Mouse (Mus musculus) fat pad, adult 2 months (tissue): ENCODE measurements at regions not wholly inside any gene's neighbourhood (a gene's known extent, or its start where the extent isn't known, plus 50 kb on each side); places are given as distances from the start of the nearest gene placed in this dataset.

Experiments used
- DNase-seq: peaks from one replicate; pipeline ENCODE4 v3.0.0-alpha.2; 2011; ENCODE audit warnings: low read depth, low spot score; ENCODE audit errors: extremely low read depth

- no peak for DNase-seq
These were observed 72.0 kb upstream of the Slc38a4 start for GRCm38 (mm10) chr15:97127771-97128170.

- DNase-seq = no peak
These were observed 70.4 kb upstream of the Slc38a4 start for GRCm38 (mm10) chr15:97125836-97126822.

GRCm38 (mm10) chr15:97122263-97122662 is 66.5 kb upstream of the Slc38a4 start:
- DNase-seq = no peak

DNA sequence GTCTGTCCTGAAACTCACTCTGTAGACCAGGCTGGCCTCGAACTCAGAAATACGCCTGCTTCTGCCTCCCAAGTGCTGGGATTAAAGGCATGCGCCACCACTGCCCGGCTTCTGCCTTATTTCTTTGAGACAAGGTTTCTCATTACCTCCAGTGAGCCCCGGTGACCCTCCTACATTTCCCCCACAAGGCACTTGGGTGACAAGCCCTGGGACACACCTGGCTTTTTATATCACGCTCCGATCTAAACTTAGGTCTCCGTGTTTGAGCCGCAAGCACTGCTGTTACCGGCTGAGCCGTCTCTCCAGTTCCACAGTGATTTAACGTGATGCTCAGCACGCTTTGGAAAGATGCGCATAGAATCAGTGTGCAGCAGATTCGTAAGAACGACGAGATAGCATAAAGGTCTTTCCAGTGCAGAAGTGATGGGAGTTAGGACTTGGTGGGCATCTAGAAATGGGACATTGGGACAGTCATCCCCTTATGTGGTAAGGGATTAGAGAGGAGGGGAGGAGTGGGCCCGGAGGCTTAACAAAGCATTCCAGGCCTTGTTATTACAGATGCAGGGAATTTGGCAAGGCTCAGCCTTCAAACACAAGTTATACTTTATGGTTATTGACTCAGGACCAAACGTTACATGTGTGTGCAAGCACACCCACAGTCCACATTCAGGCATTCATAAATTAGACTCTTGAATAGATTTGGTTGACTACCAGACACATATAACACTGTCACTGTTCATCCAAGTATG is 56.9 kb upstream of the Slc38a4 start:
- peak; percentile 11 for DNase-seq

GRCm38 (mm10) chr15:97111320-97112192 is 55.8 kb upstream of the Slc38a4 start:
- no peak for DNase-seq

DNA sequence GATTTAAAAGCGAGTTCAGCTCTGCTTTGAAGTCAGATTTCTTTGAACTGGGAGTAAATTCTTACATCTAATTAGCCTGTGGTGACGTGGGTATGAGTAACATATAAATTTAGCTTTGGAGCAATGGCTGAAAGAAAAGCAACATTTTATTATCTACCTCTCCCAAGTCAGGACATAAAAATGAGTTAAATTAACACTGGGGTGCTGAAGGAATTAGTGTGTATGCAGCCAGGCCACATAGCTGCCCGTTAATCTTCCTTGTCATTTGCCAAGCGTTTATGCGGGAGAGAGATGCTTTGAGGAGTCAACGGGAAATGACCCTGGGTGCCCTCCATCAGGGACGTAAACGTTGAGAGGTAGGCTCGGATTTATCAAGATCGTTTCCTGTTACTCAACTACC is 52.0 kb upstream of the Slc38a4 start:
- DNase-seq = no peak

GRCm38 (mm10) chr15:97106556-97106955 is 50.8 kb upstream of the Slc38a4 start:
- DNase-seq = peak; percentile 18
